Mouse (Mus musculus) erythroblast, embryonic 14.5 days (primary cell): ENCODE data around the gene Pdss2.

Source experiments
- GATA1 ChIP-seq: IDR thresholded peaks from 2 replicates; pipeline ENCODE4 v1.6.1; 2012; ENCODE audit warnings: low read length, inconsistent platforms, mixed read lengths
- TAL1 ChIP-seq: IDR thresholded peaks from 3 replicates; pipeline ENCODE4 v1.6.1; 2012; ENCODE audit warnings: low read length, inconsistent platforms, mixed read lengths

- TF ChIP-seq TAL1 (no peak), GATA1 (no peak)
These were observed 141.7 kb downstream of the Pdss2 start for GRCm38 (mm10) chr10:43362947-43363346.
